Mouse (Mus musculus) bone marrow macrophage, adult 2 months (primary cell): ENCODE data around the gene Grxcr1.

Experiments used
- CTCF ChIP-seq: IDR thresholded peaks from 2 replicates; pipeline ENCODE4 v1.5.1; 2012; ENCODE audit warnings: low read depth, mild to moderate bottlenecking, low read length, moderate library complexity
- POLR2A ChIP-seq: IDR thresholded peaks from 2 replicates; pipeline ENCODE4 v1.6.1; 2012; ENCODE audit warnings: mild to moderate bottlenecking, low read depth, low read length, borderline replicate concordance

- TF ChIP-seq CTCF (no peak), POLR2A (no peak)
Observed at GRCm38 (mm10) chr5:68086535-68087098, 55.0 kb downstream of the Grxcr1 start.
